Mouse (Mus musculus): ENCODE measurements around the gene Galnt16.
A peak's percentile ranks its signal among the peaks of the same experiment; 100 is the strongest.

DNA sequence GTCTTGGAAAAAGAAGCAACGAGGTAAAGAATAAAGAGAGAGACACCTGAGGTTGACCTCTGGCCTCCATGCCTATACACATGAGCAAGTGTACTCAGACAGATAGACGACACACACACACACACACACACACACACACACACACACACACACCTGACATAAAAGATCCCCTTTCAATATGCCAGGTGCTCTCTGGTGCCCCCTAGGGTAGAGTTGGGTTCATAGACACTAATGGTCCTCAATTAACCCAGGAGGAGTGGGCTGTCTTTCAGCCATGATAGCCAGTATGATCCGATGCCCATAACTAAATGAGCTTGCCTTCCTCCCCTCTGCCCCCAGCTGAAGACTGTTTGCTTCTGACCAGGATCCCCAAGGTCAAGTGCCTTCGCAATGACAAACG lies 59.0 kb downstream of the Galnt16 start:
- peak; percentile 53 for TF ChIP-seq CTCF (IDR thresholded peaks at IDR 0.05)
- no peak for TF ChIP-seq EP300 (IDR thresholded peaks at IDR 0.05; ENCODE audit: insufficient read depth, low read depth, low read length)

Measured in heart, adult 2 months (tissue).